Mouse (Mus musculus) lung, embryonic 15.5 days (tissue): ENCODE measurements around the gene Gsta1. TPM values are rescaled to one million over a fixed set of nuclear protein-coding genes. Genes with fewer than 3 reads are reported as not detected.
A peak's percentile ranks its signal among the peaks of the same experiment; 100 is the strongest.
"Not testable (repeated sequence)": the region's sequence is repeated elsewhere in the genome, so short reads cannot be mapped to it uniquely, and the experiment has no call there.

ENCODE experiments used
- ATAC-seq: fragments of 200-750 bp; cut with Nextera tagmentation; 2 replicates; pipeline ENCODE4 v1.8.0; 2017; ENCODE audit warnings: moderate number of reproducible peaks, borderline replicate concordance; ENCODE audit not compliant: low FRiP score, low TSS enrichment; ENCODE audit errors: extremely low read depth
- H3K27ac ChIP-seq: fragments of 300-500 bp; sonication (generic); 2 replicates; pipeline ENCODE4 v1.5.1; 2015; ENCODE audit warnings: moderate library complexity, mild to moderate bottlenecking, inconsistent platforms
- H3K27me3 ChIP-seq: fragments of 300-500 bp; sonication (generic); 2 replicates; pipeline ENCODE4 v1.6.1; 2015; ENCODE audit warnings: inconsistent platforms
- H3K36me3 ChIP-seq: fragments of 300-500 bp; sonication (generic); 2 replicates; pipeline ENCODE4 v1.6.1; 2015; ENCODE audit warnings: inconsistent platforms
- H3K4me1 ChIP-seq: fragments of 300-500 bp; sonication (generic); 2 replicates; pipeline ENCODE4 v1.6.1; 2015; ENCODE audit warnings: inconsistent platforms
- H3K4me2 ChIP-seq: fragments of 300-500 bp; sonication (generic); 2 replicates; pipeline ENCODE4 v1.6.1; 2015; ENCODE audit warnings: inconsistent platforms, mild to moderate bottlenecking, moderate library complexity
- H3K4me3 ChIP-seq: fragments of 300-500 bp; sonication (generic); 2 replicates; pipeline ENCODE4 v1.5.1; 2015; ENCODE audit warnings: mild to moderate bottlenecking, inconsistent platforms
- H3K9ac ChIP-seq: fragments of 300-500 bp; sonication (generic); 2 replicates; pipeline ENCODE4 v1.6.1; 2015; ENCODE audit warnings: inconsistent platforms
- H3K9me3 ChIP-seq: fragments of 300-500 bp; sonication (generic); 2 replicates; pipeline ENCODE4 v1.6.1; 2016; ENCODE audit warnings: inconsistent platforms
- WGBS: fragments of 180-500 bp; shearing (Covaris S2); methylation state at CpG from one replicate; pipeline ENCODE4 v1.1.7; 2015; 5-methylcytosine and 5-hydroxymethylcytosine counted together
- polyA plus RNA-seq: library from polyadenylated mRNA; unstranded; fragments of >200 nt; fragmentation: Nextera tagmentation; extraction: Ambion mirVana; gene quantifications from 2 replicates; pipeline ENCODE4 v1.2.1, GENCODE M21; 2015

Gene Gsta1
- polyA plus RNA-seq, 1 experiment from 2014 or later, result 0.30 TPM

DNA sequence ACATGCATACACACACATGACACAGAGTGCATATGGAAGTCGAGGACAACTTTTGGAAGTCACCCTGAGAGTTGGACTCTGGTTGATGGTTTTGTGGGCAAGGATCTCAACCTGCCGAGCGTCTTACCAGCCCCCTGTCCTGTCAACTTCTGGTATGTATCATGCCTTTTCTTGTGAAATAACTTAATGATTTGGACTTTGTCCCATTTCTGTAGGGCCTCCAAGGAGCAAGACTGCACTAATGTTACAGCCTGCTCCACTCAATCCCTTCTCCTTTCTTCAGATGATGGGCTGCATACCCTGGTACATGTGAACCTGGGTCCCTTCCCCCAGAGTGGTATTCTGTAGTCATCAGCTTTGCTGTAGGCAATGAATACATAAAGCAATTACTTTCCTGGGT is 20.4 kb upstream of the Gsta1 start:
- Histone ChIP-seq H3K9ac (no peak overlapping the region), H3K4me1 (peaks cover 12% of the 10 kb centered on the region; the same call in 1 of the 2 replicates), H3K27me3 (no peaks in the 10 kb centered on the region), H3K4me2 (no peak overlapping the region), H3K27ac (no peak overlapping the region), H3K36me3 (no peaks in the 10 kb centered on the region), H3K4me3 (no peak overlapping the region), H3K9me3 (no peaks in the 10 kb centered on the region)
- WGBS, result 83% methylated on average over 3 of the region's 3 CpGs
- no peak for ATAC-seq

DNA sequence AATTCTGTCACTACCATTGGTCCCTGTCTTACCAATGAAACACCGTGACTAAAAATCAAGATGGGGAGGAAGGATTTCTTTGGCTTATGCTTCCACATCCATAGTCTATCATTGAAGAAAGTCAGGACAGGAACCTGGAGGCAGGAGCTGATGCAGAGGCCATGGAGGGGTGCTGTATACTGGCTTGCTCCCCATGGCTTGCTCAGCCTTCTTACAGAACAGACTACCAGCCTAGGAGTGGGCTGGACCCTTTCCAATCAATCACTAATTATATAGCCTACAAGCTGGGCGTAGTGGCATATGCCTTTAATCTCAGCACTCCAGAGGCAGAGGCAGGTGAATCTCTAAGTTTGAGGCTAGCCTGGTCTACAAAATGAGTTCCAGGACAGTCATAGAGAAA is 19.6 kb upstream of the Gsta1 start:
- ATAC-seq, result no peak
- 91% methylated on average over 2 of the region's 2 CpGs for WGBS
- Histone ChIP-seq H3K36me3 (no peaks in the 10 kb centered on the region), H3K4me3 (no peak overlapping the region), H3K4me2 (no peak overlapping the region), H3K4me1 (peaks cover 12% of the 10 kb centered on the region; the same call in 1 of the 2 replicates), H3K27ac (no peak overlapping the region), H3K9ac (no peak overlapping the region), H3K9me3 (no peaks in the 10 kb centered on the region), H3K27me3 (no peaks in the 10 kb centered on the region)

DNA sequence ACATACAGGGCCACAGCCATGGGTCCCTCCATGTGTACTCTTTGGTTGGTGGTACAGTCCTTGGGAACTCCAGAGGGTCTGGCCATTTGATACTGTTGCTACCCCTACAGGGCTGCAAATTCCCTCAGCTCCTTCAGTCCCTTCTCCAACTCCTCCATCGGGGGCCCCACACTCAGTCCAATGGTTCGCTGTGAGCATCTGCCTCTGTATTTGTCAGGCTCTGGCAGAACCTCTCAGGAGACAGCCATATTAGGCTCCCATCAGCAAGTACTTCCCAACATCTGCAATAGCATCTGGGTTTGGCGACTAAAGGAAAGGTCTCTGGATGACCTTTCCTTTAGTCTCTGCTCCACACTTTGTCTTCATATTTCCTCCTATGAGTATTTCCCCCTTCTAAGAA is 18.9 kb upstream of the Gsta1 start:
- Histone ChIP-seq H3K4me1 (peaks cover 12% of the 10 kb centered on the region; the same call in 1 of the 2 replicates), H3K4me2 (no peak overlapping the region), H3K4me3 (no peak overlapping the region), H3K27ac (no peak overlapping the region), H3K9ac (no peak overlapping the region), H3K27me3 (no peaks in the 10 kb centered on the region), H3K36me3 (no peaks in the 10 kb centered on the region), H3K9me3 (no peaks in the 10 kb centered on the region)
- no peak for ATAC-seq
- 96% methylated on average over 3 of the region's 3 CpGs for WGBS

DNA sequence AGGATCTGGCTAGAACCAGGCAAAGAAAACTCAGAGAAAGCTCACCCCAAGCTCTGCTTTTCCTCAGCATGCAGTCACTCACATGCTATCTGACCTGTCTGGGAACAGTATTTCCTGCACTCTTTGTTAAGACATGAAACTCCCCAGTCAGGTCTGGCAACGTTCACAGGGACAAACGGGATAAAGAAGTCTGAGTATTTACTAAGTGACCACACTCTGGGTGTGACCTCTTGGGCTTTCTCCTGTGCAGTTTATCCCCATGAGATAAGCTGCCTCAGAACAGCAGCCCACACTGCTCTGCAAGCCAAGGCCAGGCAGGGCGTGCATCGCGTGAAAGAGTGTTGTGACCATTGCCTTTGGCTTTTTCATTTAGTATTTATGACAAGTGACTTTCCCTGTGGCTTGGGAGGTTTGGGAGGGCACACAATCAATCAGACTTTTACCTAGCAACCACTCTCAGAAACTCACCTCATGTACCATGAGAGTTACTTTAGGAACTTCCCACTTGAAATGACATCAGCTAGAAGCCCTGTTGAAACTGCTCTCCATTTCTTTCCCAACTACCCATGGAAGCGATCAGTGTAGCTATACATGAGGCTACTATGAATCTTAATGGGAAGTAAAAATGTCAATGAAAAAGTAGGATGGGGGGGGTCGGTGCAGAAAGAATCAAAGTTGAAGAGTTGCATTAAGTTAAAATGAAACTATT is 18.0 kb upstream of the Gsta1 start:
- no peak overlapping the region for H3K4me2 ChIP-seq
- peaks cover 12% of the 10 kb centered on the region; the same call in 1 of the 2 replicates for H3K4me1 ChIP-seq
- H3K36me3 ChIP-seq, result no peaks in the 10 kb centered on the region
- no peaks in the 10 kb centered on the region for H3K9me3 ChIP-seq
- peak; percentile 64; the same call in 1 of the 2 replicates for ATAC-seq
- H3K27me3 ChIP-seq, result no peaks in the 10 kb centered on the region
- peak overlapping the region; percentile 74 for H3K27ac ChIP-seq
- H3K4me3 ChIP-seq, result no peak overlapping the region
- WGBS, result 41% methylated on average over 7 of the region's 7 CpGs
- H3K9ac ChIP-seq, result no peak overlapping the region

DNA sequence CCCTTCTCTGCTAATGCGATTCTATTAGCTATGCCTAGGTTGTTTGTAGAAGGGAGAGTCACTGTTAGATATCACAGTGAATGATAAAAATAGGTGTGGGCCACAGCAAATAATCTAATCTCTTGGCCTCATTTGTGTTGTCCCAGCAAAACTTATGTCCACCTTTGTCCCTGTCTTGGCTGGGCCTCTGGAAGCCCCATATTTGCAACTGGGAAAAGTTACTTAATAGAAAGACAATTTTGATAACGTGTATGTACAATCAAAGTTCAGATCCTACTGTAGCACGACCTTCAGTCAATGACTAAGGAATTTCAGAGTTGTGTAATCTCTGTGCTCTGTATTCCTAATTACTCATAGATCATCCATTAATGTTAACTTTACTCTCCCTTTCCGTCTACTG is 13.4 kb upstream of the Gsta1 start:
- Histone ChIP-seq H3K9me3 (no peaks in the 10 kb centered on the region), H3K4me2 (no peak overlapping the region), H3K4me1 (peaks cover 11% of the 10 kb centered on the region; the same call in 1 of the 2 replicates), H3K4me3 (no peak overlapping the region), H3K9ac (no peak overlapping the region), H3K27me3 (no peaks in the 10 kb centered on the region), H3K27ac (no peak overlapping the region), H3K36me3 (no peaks in the 10 kb centered on the region)
- 57% methylated on average over 4 of the region's 4 CpGs for WGBS
- no peak for ATAC-seq

DNA sequence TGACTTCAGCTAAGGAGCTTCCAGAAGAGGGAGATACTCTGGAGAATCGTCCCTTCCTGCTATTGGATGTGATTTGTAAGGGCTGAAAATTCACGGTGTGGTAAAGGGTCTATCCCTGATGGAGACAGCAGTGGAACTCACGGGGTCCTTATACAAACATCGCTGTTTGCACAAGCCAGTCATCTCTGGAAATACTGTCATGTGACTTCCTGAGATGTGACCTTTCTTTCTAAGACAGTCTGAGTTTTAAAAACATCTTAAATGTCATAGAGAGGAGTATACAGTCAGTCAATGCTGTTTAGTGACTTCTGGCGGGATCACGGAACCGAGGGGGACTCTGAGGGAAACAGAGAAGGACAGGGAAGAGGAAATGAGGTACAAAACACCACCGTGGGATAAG is 7.8 kb upstream of the Gsta1 start:
- 49% methylated on average over 8 of the region's 8 CpGs for WGBS
- Histone ChIP-seq H3K27ac (no peak overlapping the region), H3K4me1 (no peaks in the 10 kb centered on the region), H3K4me2 (no peak overlapping the region), H3K9ac (no peak overlapping the region), H3K4me3 (no peak overlapping the region), H3K27me3 (no peaks in the 10 kb centered on the region), H3K36me3 (no peaks in the 10 kb centered on the region), H3K9me3 (no peaks in the 10 kb centered on the region)
- ATAC-seq, result no peak

DNA sequence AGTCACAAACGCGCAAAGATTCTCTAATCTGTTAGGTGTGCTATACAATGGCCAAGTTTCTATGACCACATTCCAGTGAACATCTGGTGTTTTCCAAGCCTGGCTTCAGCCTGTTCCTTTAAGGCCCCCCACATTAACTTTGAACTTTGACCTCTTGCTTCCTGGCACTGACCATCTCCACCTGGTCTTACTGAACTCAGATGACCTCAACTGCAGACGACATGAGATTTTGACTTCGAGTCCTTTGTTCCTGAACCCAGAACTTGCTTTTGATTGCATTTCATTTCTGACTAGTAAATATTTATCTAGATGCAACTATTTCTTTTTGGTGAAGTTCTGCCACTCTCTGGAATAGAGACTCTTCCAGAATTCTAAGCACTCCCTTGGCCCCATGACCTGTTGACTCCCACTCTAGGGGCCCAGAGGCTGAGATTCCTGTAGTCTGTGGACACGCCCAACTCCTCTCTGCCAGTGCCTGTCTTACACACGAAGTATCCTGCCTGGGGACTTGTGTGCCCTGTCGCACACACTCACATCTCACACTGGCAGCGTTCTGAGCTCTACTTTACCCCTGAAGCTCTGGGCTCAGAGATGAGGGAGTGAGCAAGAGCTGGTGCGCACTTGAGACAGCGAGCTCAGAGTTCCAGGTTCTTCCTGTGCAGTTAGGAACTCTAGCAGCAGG is 7.1 kb upstream of the Gsta1 start:
- ATAC-seq, result no peak
- Histone ChIP-seq H3K36me3 (no peaks in the 10 kb centered on the region), H3K27me3 (no peaks in the 10 kb centered on the region), H3K27ac (no peak overlapping the region), H3K4me3 (no peak overlapping the region), H3K4me1 (no peaks in the 10 kb centered on the region), H3K9me3 (no peaks in the 10 kb centered on the region), H3K9ac (no peak overlapping the region), H3K4me2 (no peak overlapping the region)
- 56% methylated on average over 10 of the region's 10 CpGs for WGBS

DNA sequence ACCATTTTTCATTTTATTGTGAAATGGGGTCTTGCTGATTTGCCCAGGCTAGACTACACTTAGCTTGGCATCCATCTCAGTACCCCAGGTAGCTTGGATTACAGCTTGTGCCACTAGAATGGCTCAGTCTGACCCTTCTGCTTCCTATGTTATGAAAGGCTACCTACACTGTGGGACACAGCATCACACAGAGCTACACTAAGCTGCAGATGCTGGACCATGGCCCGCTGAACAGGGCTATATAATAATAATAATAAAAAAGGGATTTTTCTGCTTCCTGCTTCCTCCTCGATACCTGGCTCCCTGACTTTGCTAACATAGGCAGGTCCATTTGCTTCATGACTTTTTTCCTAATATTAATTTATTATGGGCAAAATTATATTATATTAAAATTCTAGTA is 6.0 kb upstream of the Gsta1 start:
- H3K27ac ChIP-seq, result no peak overlapping the region
- ATAC-seq, result no peak
- 88% methylated on average over 2 of the region's 2 CpGs for WGBS
- H3K27me3 ChIP-seq, result no peaks in the 10 kb centered on the region
- no peaks in the 10 kb centered on the region for H3K36me3 ChIP-seq
- no peak overlapping the region for H3K4me2 ChIP-seq
- no peaks in the 10 kb centered on the region for H3K9me3 ChIP-seq
- H3K4me3 ChIP-seq, result no peak overlapping the region
- H3K9ac ChIP-seq, result no peak overlapping the region
- H3K4me1 ChIP-seq, result no peaks in the 10 kb centered on the region

DNA sequence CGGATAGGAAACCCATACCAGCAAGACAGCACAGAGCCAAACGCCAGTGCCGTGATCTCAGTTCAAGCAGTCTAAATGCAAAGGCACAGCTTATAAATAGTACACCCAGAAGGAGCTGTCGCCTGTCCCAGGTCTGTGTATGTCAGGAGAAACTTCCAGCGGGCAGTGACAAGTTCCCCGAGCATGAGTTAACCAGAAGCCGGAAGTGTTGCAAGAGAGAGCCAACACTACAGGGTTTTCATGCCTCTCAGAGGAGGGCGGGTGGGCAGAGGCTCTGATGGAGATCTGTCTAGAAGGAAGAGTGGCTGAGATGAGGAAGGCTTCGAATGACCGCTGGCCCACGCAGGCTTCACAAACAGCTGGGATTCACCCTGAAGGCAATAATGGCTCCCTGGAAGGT is 5.2 kb upstream of the Gsta1 start:
- Histone ChIP-seq H3K4me2 (no peak overlapping the region), H3K27ac (no peak overlapping the region), H3K4me1 (no peaks in the 10 kb centered on the region), H3K9me3 (no peaks in the 10 kb centered on the region), H3K27me3 (no peaks in the 10 kb centered on the region), H3K4me3 (no peak overlapping the region), H3K36me3 (no peaks in the 10 kb centered on the region), H3K9ac (no peak overlapping the region)
- WGBS, result 64% methylated on average over 11 of the region's 11 CpGs
- no peak for ATAC-seq

DNA sequence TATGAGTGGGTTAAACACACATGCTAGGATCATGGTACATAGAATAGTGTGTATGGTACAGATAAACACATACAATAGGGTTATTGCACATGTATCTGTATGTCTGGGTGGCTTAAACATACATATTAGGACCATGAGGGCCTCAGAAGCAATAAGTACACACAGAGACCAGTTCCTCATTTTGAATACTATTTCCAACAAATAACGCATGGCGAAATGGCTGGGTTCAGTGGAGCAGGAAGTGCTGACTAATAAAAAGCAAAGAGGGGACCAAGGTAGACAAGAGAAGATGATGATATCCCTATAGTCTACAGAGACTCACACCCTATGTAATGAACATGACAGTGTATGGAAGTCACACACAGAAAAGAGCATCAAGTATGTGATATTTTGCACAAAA is 2.3 kb upstream of the Gsta1 start:
- no peaks in the 10 kb centered on the region for H3K9me3 ChIP-seq
- no peaks in the 10 kb centered on the region for H3K4me1 ChIP-seq

DNA sequence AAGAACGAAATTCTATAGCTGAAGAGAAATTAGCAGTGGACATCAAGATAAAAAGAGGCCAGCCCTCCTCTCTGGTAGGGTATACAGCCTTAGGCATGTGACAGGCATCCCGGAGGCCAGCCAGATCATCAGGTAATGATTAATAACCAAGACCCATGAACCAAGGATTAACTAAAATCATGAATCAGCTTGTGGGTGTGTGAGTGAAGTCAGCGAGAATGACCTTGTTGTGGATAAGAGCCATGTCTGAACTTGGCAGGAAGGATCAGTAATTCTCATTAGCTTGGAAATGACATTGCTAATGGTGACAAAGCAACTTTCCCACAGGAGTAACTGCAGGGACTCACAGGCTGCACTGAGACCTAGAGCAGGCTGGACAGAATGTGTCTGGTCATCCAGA is 798 bp upstream of the Gsta1 start:
- WGBS, result 38% methylated on average over 3 of the region's 3 CpGs

More for the DNA sequence above, 2.3 kb upstream of the Gsta1 start:
- Histone ChIP-seq H3K4me2 (no peak overlapping the region), H3K4me3 (no peak overlapping the region), H3K27me3 (no peaks in the 10 kb centered on the region), H3K27ac (no peak overlapping the region), H3K9ac (no peak overlapping the region), H3K36me3 (no peaks in the 10 kb centered on the region)
- WGBS, result 97% methylated on average over 2 of the region's 2 CpGs
- no peak for ATAC-seq

DNA sequence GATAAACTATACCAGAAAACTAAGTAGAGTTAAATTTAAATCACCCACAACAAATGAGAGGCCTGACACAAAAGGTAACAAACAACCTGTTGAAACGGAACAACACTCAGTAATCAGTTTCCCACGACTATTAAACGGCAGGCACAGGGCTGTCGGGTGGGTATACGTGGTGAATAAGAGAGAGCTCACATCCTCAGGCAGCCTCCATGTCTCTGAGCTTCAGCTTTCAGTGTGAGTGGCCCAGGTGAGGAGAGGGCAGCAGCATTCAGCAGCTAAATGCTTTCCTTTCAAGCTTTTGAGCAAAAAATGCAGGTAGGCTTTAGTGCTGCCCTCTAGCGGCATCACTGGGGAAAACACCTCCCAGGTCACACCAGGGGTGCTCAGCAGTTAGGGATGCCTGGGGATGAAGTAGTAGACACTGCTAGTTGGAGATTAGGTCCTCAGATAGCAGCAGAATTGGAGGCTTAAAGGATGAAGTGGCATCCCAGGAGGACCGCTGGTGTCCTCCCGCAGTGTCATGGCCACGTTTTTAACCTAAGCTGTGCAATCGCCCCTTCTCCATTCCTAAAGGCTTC is 2.8 kb downstream of the Gsta1 start:
- not testable (repeated sequence) for H3K4me2 ChIP-seq, H3K9ac ChIP-seq, H3K27ac ChIP-seq, H3K9me3 ChIP-seq, H3K36me3 ChIP-seq, H3K4me3 ChIP-seq, ATAC-seq, H3K4me1 ChIP-seq, H3K27me3 ChIP-seq
- WGBS, result no CpG with 5 or more reads among the region's 10 CpGs

More for the DNA sequence above, 798 bp upstream of the Gsta1 start:
- not testable (repeated sequence) for H3K27me3 ChIP-seq, H3K4me2 ChIP-seq, H3K9ac ChIP-seq, H3K4me1 ChIP-seq, H3K36me3 ChIP-seq, H3K4me3 ChIP-seq, H3K27ac ChIP-seq, ATAC-seq, H3K9me3 ChIP-seq
